Mouse (Mus musculus): ENCODE data around the gene Trio.

GRCm38 (mm10) chr15:27682619-27683018 is 343.0 kb downstream of the Trio start:
- no peak for TF ChIP-seq CTCF (IDR thresholded peaks at IDR 0.05; ENCODE audit: low read depth, low read length)
- TF ChIP-seq TAL1 (conservative IDR thresholded peaks at IDR 0.05; ENCODE audit: low read depth, low read length), result no peak
- no peak for TF ChIP-seq GATA2 (IDR thresholded peaks at IDR 0.05; ENCODE audit: borderline replicate concordance, low read depth, low read length)

All from G1E (cell line).